12 mouse cellular contexts compared by ENCODE assay signal in the genomic region with DNA sequence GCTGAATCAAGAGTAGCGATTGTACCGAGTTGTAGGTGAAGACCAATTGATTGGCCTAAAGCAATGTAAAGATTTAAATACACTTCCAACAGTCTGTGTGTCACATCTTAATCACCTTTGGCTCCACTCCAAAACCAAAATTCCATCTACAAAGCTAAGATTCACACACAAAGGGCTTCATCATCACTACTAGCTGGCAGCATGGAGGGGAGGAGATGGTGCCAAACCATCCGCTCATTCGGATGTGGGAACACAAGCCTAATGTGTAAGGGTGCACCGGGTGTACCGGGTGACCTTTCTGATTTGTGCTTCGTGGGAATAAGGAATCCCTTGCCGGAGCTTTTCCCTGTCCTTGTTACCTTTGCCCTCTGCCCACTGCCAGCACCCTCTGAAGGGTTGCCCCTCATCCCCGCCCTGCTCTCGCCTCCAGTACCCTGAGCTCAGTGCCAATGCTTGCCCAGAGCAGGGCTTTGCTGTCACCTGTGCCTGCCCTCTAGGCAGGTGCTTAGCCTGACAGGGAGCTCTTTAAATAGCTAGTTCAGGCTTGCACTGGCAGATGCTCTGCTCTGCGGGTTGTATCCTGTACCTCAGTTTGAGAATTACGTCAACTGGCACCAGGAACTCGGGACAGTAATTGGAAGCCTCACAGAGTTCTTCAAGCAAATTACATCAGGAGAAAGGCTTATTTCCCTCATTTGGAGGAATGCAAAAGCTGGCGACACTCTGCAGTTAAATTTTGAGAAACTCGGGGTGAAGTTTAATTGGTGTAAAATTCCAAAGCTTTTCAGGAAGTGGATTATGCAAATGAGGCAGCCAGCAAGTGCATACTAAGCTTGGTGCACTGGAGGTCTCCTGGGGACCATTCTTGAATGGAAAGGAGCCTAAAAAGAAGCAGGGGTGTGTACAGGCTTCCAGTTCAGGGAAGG. TPM values are rescaled to one million over a fixed set of nuclear protein-coding genes. Genes with fewer than 3 reads are reported as not detected.
DNase-seq lines count a peak whose midpoint lies in the region; ATAC-seq and TF ChIP-seq lines count a peak whose summit lies in the region.
"Had no signal": no experiment of that assay in that cellular context is flagged by ENCODE, and none has a peak within 500 bp of the region (broad histone marks: within the 10 kb centered on the region; RNA-seq: fewer than 3 reads in every experiment).

No protein-coding gene starts in this region.

- H3K27ac ChIP-seq in midbrain, embryonic 12.5 days (replicated peaks) = peak overlapping the region; percentile 20; the same call in 1 of the 2 replicates
- no peak overlapping the region for H3K27ac ChIP-seq in midbrain, embryonic 10.5 days (replicated peaks)
- H3K27ac ChIP-seq in hindbrain, embryonic 16.5 days (ENCODE audit: low read depth, low read length) = peak overlapping the region; percentile 68
- no peak overlapping the region for H3K27ac ChIP-seq in liver, postnatal 0 days (ENCODE audit: low read depth)
- no peak overlapping the region for H3K27ac ChIP-seq in kidney, embryonic 14.5 days (ENCODE audit: low read depth, low read length)
- H3K27ac ChIP-seq: kidney, postnatal 0 days had no signal

- WGBS in midbrain, embryonic 12.5 days = 60% methylated on average over 15 of the region's 15 CpGs
- 70% methylated on average over 15 of the region's 15 CpGs for WGBS in midbrain, embryonic 10.5 days
- 56% methylated on average over 15 of the region's 15 CpGs for WGBS in hindbrain, embryonic 16.5 days
- 73% methylated on average over 15 of the region's 15 CpGs for WGBS in liver, postnatal 0 days (ENCODE audit: insufficient replicate concordance)
- WGBS in kidney, embryonic 14.5 days = 76% methylated on average over 15 of the region's 15 CpGs

- peak; percentile 47 for ATAC-seq in midbrain, embryonic 12.5 days (ENCODE audit: low FRiP score, low read depth)
- ATAC-seq in hindbrain, embryonic 16.5 days = peak; percentile 70
- ATAC-seq in liver, postnatal 0 days = no peak
- no peak for ATAC-seq in kidney, embryonic 14.5 days (ENCODE audit: low FRiP score, low TSS enrichment)

- no peak for DNase-seq in midbrain, embryonic 10.5 days (ENCODE audit: low spot score)
- DNase-seq in cerebellum, postnatal 10 days = peak; percentile 82 to 89
- DNase-seq in right cerebral cortex, postnatal 25 days = peak; percentile 48
- no peak for DNase-seq in spleen, postnatal 14 days (ENCODE audit: low spot score in 2 of 2)
- DNase-seq in liver, postnatal 0 days = no peak
- DNase-seq: thymus, postnatal 4 days had no signal

- no peaks in the 10 kb centered on the region for H3K27me3 ChIP-seq in midbrain, embryonic 12.5 days
- H3K27me3 ChIP-seq in midbrain, embryonic 10.5 days (ENCODE audit: low read depth, poor library complexity, severe bottlenecking) = no peaks in the 10 kb centered on the region
- H3K27me3 ChIP-seq in hindbrain, embryonic 16.5 days (replicated peaks; ENCODE audit: control insufficient read depth, insufficient read depth, low read length) = no peaks in the 10 kb centered on the region
- no peaks in the 10 kb centered on the region for H3K27me3 ChIP-seq in liver, postnatal 0 days (ENCODE audit: insufficient read depth, low read length)
- H3K27me3 ChIP-seq in kidney, embryonic 14.5 days (ENCODE audit: control insufficient read depth, insufficient read depth, low read length) = no peaks in the 10 kb centered on the region
- H3K27me3 ChIP-seq: heart, embryonic 12.5 days had no signal

- no peak for TF ChIP-seq EP300 in liver, postnatal 0 days (IDR thresholded peaks at IDR 0.05; ENCODE audit: low read depth)

- H3K9me3 ChIP-seq in midbrain, embryonic 12.5 days = no peaks in the 10 kb centered on the region
- H3K9me3 ChIP-seq in midbrain, embryonic 10.5 days (replicated peaks) = no peaks in the 10 kb centered on the region
- no peaks in the 10 kb centered on the region for H3K9me3 ChIP-seq in hindbrain, embryonic 16.5 days (ENCODE audit: control insufficient read depth, low read length)
- no peaks in the 10 kb centered on the region for H3K9me3 ChIP-seq in liver, postnatal 0 days (ENCODE audit: low read length)
- H3K9me3 ChIP-seq in kidney, embryonic 14.5 days (ENCODE audit: control insufficient read depth, low read length) = no peaks in the 10 kb centered on the region
- H3K9me3 ChIP-seq: heart, embryonic 12.5 days had no signal

- no peak overlapping the region for H3K4me2 ChIP-seq in midbrain, embryonic 12.5 days (replicated peaks)
- H3K4me2 ChIP-seq in hindbrain, embryonic 16.5 days (ENCODE audit: low read length) = no peak overlapping the region
- H3K4me2 ChIP-seq in liver, postnatal 0 days (ENCODE audit: low read depth, low read length) = no peak overlapping the region
- no peak overlapping the region for H3K4me2 ChIP-seq in kidney, embryonic 14.5 days (replicated peaks; ENCODE audit: low read depth, low read length)
- H3K4me2 ChIP-seq: heart, embryonic 12.5 days had no signal

- H3K4me1 ChIP-seq in midbrain, embryonic 12.5 days = peaks cover 14% of the 10 kb centered on the region
- H3K4me1 ChIP-seq in midbrain, embryonic 10.5 days = peaks cover 9% of the 10 kb centered on the region
- H3K4me1 ChIP-seq in hindbrain, embryonic 16.5 days (ENCODE audit: control insufficient read depth, insufficient read depth, low read depth, low read length) = peaks cover 3% of the 10 kb centered on the region
- H3K4me1 ChIP-seq in liver, postnatal 0 days (ENCODE audit: insufficient read depth) = no peaks in the 10 kb centered on the region
- H3K4me1 ChIP-seq in kidney, embryonic 14.5 days (ENCODE audit: control insufficient read depth, insufficient read depth, low read length) = no peaks in the 10 kb centered on the region
- H3K4me1 ChIP-seq: heart, embryonic 12.5 days had no signal

- no peak overlapping the region for H3K9ac ChIP-seq in midbrain, embryonic 12.5 days (replicated peaks)
- H3K9ac ChIP-seq in hindbrain, embryonic 16.5 days (ENCODE audit: low read depth, low read length) = no peak overlapping the region
- no peak overlapping the region for H3K9ac ChIP-seq in liver, postnatal 0 days (replicated peaks)
- H3K9ac ChIP-seq in kidney, embryonic 14.5 days (ENCODE audit: low read depth, low read length) = no peak overlapping the region
- H3K9ac ChIP-seq: heart, embryonic 12.5 days had no signal

- no peak for TF ChIP-seq CTCF in liver, postnatal 0 days (IDR thresholded peaks at IDR 0.05; ENCODE audit: low read depth)

- no peaks in the 10 kb centered on the region for H3K36me3 ChIP-seq in midbrain, embryonic 12.5 days
- H3K36me3 ChIP-seq in midbrain, embryonic 10.5 days = no peaks in the 10 kb centered on the region
- no peaks in the 10 kb centered on the region for H3K36me3 ChIP-seq in hindbrain, embryonic 16.5 days (ENCODE audit: control insufficient read depth, insufficient read depth, low read length)
- no peaks in the 10 kb centered on the region for H3K36me3 ChIP-seq in liver, postnatal 0 days (replicated peaks; ENCODE audit: insufficient read depth, low read length)
- H3K36me3 ChIP-seq in kidney, embryonic 14.5 days (ENCODE audit: control insufficient read depth, insufficient read depth, low read length) = no peaks in the 10 kb centered on the region

- no peak overlapping the region for H3K4me3 ChIP-seq in midbrain, embryonic 12.5 days
- H3K4me3 ChIP-seq in midbrain, embryonic 10.5 days = no peak overlapping the region
- no peak overlapping the region for H3K4me3 ChIP-seq in hindbrain, embryonic 16.5 days (ENCODE audit: low read length)
- no peak overlapping the region for H3K4me3 ChIP-seq in liver, postnatal 0 days (ENCODE audit: low read depth, low read length)
- H3K4me3 ChIP-seq in kidney, embryonic 14.5 days (ENCODE audit: low read length) = no peak overlapping the region
- H3K4me3 ChIP-seq: heart, embryonic 12.5 days; myocyte had no signal

RNA-seq across cellular contexts. Expression of a gene that starts 29.7 kb away (rescaled TPM):
- 42.9 and 50.2 TPM in 2 replicates for polyA plus RNA-seq in midbrain, embryonic 12.5 days (2016; fragmentation: Nextera tagmentation; extraction: Ambion mirVana)
- 6.2 and 17.8 TPM in 2 replicates for polyA plus RNA-seq in midbrain, embryonic 10.5 days (2016; fragmentation: Nextera tagmentation; extraction: Ambion mirVana)
- polyA plus RNA-seq in hindbrain, embryonic 16.5 days (2015; fragmentation: Nextera tagmentation; extraction: Ambion mirVana) = 113 and 132 TPM in 2 replicates
- polyA plus RNA-seq in liver, postnatal 0 days (2015; fragmentation: Nextera tagmentation; extraction: Ambion mirVana) = 0.09 TPM in 1 of 2 replicates, not detected in the other
- 0.13 and 0.32 TPM in 2 replicates for polyA plus RNA-seq in kidney, embryonic 14.5 days (2014; fragmentation: Nextera tagmentation; extraction: Ambion mirVana)

Comparison
In these comparisons a context has a peak if more than half of its experiments do, and no peak if none do; other contexts are left out.
1. H3K27ac ChIP-seq: peak in midbrain, embryonic 12.5 days (single experiment) and hindbrain, embryonic 16.5 days (single experiment); none in midbrain, embryonic 10.5 days (single experiment), liver, postnatal 0 days (single experiment) and kidney, embryonic 14.5 days (single experiment).
2. ATAC-seq: peak in midbrain, embryonic 12.5 days (single experiment) and hindbrain, embryonic 16.5 days (single experiment); none in liver, postnatal 0 days (single experiment) and kidney, embryonic 14.5 days (single experiment).
3. DNase-seq: peak in cerebellum, postnatal 10 days (2 of 2) and right cerebral cortex, postnatal 25 days (single experiment); none in midbrain, embryonic 10.5 days (single experiment), spleen, postnatal 14 days (0 of 2) and liver, postnatal 0 days (single experiment).